Mouse (Mus musculus): ENCODE measurements around the gene Ptprs.
A peak's percentile ranks its signal among the peaks of the same experiment; 100 is the strongest.

The Ptprs gene

DNA sequence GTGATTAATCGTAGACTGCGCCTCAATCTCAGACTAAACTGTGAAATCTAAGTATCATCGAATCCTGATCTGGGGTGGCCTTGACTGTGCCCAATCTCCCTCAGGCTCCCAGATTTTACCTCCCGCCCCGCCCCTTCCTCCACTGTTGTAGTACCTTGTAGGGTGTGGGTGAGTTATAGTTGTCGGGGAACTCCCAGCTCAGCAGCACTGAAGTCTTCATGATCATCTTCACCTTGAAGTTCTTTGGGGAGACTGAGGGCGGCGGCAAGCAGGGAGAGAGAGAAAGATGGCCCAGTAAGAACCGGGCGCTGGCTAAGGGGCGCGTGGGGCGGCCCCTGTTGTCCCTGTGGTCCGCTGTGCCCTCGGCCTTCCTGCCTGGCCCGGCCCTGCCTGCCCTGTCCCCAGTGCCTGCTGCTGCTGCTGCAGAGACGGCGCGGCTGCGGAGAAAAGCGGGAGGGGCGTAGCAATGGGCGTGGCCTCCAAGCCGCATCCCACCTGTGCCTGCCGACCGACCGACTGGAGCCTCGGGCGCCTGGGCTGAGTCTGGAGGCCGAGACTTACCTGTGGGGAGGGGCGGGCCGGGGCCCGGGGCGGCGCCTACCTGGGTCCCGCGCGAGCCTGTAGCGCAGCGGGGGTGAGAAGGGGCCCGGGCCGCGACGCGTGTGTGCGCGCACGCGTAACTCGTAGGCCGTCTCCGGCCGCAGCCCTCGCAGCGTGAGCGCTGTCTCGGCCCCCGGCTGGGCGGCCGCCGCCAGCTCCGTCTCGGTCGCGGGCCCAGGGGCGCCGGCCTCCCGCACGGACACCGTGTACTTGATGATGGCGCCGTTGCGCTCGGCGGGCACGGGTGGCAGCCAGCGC, 51.3 kb downstream of the Ptprs start:
- peak; percentile 82 for DNase-seq (ENCODE audit: low spot score)

DNA sequence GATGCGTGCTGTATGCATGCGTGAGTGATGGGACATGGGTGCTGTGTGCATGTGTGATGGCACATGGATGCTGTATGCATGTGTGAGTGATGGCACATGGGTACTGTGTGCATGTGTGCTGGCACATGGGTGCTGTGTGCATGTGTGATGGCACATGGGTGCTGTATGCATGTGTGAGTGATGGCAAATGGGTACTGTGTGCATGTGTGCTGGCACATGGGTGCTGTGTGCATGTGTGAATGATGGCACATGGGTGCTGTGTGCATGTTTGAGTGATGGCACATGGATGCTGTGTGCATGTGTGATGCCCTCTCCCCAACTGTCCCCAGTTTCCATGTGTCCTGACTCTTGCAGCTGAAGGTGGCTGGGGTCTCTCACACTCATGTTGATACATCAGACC, 56.3 kb downstream of the Ptprs start:
- no peak for DNase-seq (ENCODE audit: low spot score)

DNA sequence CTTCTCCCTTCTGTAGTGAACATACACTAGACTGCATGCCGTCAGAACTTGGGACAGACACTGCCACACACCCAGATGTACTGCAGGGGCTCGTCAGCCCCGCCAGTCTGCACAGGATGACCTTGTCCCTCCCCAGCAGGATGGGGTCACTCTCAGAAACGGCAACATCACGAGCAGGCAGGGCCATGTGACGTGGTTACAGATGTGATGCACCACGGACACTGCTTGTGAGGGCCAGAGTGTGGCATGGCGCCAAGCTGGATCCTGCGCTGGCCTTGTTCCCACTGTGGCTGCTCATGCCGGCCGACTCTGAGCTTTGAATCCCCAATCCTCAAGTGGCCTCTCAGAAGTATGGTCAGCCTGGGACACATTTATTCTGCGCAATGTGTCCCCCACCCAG, 58.0 kb downstream of the Ptprs start:
- no peak for DNase-seq (ENCODE audit: low spot score)

DNA sequence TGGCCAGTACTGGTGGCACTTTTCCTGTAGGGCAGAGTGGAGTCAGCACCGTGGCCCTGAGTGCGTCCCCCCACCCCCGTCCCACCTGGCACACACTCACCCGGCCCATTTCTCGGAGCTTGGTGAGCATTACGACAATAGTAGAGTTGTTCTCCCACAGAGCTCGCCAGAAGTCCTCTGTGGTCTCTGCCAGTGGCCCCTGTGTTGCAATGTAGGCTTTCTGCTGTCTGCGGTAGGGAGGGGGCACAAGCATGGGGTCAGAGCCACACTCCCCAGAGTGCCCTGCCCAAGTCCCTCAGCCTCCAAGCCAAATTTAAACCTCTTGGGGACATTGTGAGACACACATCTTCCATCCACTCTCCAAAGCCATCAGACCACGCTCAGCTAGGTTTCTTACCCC, 61.5 kb downstream of the Ptprs start:
- no peak for DNase-seq (ENCODE audit: low spot score)

DNA sequence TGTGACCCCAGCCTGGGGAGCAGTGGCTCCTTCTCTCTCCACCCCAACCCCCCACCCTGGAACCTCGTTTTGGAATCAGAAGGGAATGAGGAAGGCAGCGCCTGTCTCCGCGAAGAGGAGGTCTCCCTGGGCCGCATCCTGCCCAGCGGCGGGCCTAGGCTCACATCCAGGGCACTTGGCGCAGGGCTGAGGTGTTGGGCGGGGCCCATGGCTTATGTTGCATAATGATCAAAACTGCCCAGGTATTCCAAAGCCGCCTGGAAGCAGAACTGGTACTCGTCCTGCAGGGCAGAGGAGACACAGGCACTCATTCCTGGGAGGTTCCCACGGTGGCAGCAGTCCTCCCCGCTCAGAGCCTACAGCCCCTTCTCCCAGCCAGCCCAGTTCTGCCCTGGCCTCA, 63.2 kb downstream of the Ptprs start:
- DNase-seq (ENCODE audit: low spot score): no peak

DNA sequence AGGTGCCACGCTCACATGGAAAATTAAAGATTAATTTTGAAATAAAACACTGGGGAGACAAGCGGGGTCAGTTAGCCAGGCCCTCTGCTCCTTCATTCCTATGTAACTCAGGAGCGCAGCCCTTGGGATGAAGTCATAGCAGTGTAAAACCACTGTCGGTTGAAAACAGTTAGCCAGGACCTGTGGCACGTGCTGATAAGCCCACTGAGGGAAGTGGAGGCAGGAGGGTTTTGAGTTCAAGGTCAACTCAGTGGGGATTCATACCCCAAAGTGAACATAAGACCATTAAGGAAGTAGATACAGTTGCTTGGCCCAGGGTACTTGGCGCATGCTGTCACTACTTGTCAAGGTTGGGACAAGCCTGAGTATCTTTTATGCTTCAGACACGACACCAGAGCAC, 64.8 kb downstream of the Ptprs start:
- DNase-seq (ENCODE audit: low spot score): no peak

DNA sequence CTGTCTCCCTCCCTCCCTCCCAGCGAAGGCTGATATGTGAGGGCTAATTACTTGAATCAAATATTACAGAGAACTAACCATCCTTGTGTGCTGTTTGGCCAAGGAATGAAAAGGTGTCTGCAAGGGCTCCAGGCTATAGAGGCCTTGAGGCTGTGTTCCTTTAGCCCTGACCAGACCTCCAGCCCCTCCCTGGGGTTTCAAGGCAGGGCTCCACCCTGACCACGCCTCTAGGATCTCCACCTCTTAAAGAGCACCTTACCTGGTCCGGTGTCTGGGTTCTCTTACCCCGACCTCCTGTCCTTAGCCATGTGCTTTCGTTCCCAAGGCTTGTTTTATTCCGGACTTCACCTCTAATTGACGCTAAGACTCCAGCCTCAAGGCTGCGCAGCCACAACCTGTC, 66.5 kb downstream of the Ptprs start:
- DNase-seq (ENCODE audit: low spot score): no peak

DNA sequence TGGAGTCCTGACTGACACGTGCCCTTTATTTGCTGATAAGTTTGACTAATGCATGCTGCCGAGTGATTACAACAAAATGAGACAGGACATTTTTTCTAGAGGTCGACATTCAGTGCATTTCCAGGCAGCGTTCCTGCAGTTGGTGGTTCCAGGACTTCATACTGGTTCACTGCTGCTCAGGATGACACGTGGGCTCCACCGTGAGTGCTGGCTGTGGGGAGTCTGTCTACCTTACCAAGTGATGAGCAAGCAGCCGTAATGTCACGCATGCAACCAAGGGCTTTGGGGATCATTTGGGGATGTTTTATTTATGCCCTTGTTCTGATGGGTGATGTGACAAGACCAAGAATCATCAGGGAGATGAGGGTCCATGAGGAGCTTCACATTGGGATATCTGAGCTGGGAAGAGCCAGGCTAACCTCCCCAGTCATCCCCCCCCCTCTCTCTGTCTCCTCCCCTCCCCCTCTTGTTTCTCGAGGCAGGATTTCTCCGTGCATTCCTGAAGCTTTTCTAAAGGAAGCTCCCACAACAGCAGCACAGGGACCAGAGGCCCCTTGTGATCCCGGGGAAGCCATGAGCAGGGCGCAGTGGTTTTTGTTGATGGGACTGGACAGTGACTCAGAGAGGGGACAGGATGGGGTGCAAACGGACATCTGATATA, 67.2 kb downstream of the Ptprs start:
- no peak for DNase-seq (ENCODE audit: low spot score)

DNA sequence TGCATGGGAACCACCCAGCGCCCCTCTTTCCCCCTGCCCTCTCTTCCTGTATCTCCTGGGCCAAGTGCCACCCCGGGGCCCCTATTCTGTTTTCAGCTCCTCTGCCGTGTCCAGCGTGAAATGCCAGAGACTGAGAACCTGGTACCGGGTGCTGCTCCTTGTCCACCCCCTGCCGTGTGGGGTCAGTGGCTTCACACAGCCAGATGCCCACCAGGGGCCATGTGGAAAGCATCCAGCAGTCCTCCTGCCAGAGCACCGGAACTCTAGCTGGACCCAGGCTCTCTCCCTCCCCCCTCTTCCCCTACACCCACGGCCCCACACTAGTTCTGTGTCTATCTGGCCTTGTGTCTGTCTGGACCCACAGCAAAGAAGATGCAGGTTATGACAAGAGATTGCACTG, 68.9 kb downstream of the Ptprs start:
- peak; percentile 24 for DNase-seq (ENCODE audit: low spot score)

DNA sequence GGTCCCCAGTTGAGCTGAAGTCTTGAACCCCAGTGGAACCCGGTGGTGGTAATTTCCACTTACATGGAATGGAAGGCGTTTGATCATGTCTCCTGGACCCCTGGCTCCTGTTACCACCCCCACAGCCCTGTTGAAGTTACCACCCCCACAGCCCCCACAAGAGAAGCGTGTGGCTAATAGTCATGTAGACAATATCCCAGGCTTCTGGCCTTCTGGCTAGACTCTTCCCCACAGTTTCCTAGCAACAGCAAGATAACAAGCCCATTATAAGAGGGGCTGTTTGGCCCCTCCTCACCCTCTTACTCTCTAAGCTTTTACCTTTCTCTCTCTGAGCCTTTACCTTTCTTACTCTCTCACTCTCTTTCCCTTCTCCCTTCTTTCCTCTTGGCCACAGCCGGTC, 69.4 kb downstream of the Ptprs start:
- no peak for DNase-seq (ENCODE audit: low spot score)

DNA sequence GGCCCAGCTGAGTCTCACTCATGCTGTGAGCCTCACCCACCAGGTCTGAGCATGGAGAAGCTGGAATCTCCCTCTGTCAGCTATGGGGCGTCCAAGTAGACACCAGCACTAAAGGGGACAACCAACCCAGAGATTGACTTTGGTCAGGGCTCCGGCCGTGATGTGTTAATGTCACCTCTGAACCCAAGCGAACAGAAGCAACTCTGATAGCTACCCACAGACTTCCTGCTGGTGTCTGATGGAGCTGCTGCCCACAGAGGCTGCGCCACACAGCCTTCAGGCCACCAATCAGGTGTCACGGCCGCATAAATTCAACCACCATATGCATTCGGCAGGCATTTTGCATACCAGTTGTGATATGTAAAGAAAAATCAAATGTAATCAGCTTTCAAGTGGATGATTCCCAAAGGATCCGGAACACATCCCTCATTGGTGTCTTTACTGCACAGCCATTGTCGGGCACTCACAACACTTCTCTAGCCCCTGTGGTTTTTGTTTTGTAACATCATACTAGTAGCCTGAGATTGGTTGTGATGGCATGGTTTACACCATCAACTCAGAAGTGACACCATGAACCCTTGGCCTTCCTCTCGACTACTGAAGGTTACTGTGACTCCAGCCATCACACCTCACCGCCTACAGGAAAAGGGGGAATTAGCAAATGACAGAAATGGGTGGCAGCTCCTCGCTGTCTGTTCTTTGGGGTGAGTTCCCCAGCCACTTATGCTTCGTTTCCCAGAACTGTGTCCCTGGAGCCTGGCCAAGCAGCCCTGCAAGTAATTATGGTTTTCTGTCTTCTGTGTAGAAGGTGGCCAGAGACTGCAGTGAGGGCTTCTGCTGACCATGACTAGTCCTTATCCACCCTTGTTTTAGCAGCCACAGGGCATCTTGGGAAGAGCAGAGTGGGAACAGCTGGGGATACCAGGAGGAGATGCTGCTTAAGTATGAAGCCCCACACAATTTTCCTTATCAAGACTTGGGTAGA, 70.1 kb downstream of the Ptprs start:
- no peak for DNase-seq (ENCODE audit: low spot score)

DNA sequence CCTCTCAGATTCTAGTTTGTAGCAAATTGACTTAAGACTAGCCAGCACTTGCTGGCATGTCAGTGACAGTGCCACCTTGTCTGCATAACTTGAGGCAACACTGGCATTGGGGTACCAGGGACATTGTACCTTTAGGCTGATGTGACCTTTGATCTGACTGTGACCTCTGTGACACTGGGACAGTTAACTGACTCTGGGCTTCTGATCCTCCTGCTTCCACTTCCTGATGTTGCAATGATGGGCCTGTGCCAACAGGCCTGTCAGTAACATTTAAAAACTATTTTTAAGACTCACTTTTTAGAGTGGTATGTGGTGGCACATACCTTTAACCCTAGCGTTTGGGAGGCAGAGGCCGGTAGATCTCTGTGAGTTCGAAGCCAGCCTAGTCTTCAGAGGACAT, 70.9 kb downstream of the Ptprs start:
- DNase-seq (ENCODE audit: low spot score): no peak

DNA sequence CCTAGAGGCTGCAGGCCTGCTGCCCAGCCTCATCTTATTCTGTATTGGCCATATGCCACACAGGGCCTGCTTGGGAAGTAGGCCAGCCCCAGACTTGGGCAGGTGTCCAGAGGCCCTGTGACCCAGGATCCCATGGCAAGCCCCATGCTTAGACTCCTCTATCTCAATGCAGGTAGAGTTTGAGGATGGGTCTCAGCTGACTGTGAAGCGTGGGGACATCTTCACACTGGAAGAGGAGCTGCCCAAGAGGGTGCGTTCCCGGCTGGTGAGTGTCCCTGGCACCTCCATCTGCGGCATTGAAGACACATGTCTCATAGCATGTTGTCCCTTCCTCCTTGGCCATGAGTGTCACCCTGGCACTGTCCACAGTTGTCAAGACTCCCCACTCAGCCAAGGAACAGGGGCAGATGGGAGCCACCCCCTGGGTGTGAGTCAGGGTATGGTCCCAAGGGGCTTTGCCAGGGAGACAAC, 75.2 kb downstream of the Ptprs start:
- no peak for DNase-seq (ENCODE audit: low spot score)

DNA sequence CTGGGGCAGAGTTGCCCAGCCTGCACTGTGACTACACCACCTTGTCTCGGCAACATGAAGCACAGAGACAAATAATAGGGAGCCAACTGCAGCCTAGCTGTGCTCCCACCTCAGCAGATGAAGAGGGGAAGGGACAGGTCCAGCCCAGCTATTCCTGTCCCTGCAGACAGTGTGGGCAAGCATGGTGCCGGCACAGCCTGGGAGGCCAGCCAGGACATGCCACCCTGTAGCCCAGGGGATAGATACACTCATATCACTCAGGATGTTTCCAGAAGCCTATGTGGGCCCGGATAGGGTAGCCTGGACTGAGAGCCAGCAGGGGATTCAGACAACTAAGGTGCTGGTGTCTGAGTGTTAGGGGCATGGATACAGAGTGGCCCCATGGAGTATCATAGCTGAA, 76.1 kb downstream of the Ptprs start:
- DNase-seq (ENCODE audit: low spot score): no peak

DNA sequence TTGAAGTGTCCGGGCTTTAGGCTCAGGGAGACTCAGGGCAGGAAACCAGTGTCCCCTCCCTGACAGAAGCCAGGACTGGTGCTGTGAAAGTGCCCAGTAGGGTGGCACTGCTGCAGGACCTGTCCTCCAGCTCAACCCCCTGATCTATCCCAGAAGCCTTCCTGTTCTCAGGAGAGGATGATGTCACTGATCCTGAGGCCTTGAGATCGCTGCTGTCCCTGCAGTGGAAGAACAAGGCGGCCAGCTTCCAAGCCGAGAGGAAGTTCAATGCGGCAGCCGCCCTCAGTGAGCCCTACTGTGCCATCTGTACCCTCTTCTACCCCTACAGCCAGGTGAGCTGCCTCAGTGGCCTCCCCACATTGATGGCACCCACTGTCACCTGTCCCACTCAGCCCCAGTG, 80.2 kb downstream of the Ptprs start:
- DNase-seq (ENCODE audit: low spot score): no peak

DNA sequence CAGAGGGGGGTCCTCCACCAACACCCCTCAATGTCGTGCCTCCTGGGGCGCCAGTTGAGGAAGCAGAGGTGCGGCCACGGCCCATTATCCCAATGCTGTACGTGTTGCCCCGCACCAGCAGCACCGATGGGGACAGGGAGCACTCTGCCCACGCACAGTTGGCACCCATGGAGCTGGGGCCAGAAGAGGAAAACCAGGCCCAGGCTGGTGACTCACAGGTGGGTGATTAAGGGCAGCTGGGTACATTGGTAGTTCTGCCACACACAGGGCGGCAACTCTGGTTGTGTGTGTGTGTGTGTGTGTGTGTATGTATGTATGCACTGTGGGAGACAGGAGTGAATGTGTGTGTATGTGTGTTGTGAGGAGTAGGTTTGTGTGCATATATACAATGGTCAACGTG, 82.4 kb downstream of the Ptprs start:
- no peak for DNase-seq (ENCODE audit: low spot score)

DNA sequence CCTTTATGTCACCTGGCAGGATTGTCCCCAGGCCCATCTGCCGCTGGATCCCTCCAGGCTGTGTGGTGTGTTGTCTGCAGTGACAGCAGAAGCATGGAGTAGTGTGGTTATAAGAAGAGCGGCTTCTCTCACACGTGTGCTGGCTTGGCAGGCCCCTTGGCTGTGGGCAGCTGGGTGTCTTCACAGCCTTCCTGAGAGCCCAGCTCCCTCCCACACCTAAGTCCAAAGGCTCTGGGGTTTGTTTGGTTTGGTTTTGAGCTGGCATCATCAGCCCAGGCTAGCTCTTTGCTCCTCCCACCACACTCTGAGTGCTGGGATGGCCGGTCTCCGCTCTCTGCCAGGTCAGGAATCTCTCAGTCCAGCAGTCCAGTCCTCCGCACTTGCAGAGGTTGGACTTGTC, 83.0 kb downstream of the Ptprs start:
- no peak for DNase-seq (ENCODE audit: low spot score)

DNA sequence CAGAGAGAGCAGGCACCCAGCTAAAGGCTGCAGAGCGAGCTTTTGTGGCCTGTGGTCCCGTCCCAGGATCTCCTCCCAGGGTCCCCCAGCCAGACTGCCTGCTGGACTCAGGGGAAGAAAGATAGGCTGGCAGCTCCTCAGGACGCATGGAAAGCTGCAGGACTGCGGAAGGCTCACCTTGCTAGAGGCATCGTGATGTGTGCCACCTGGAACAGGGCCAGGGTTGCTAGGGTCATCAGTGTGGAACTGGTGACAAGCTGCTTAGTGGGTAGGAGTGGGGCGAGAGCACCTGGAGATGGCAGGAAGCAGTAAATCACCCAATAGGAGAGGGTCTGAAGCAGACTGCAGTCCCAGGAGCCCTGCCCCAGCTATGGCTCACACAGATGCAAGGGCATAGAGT, 88.7 kb downstream of the Ptprs start:
- no peak for DNase-seq (ENCODE audit: low spot score)

DNA sequence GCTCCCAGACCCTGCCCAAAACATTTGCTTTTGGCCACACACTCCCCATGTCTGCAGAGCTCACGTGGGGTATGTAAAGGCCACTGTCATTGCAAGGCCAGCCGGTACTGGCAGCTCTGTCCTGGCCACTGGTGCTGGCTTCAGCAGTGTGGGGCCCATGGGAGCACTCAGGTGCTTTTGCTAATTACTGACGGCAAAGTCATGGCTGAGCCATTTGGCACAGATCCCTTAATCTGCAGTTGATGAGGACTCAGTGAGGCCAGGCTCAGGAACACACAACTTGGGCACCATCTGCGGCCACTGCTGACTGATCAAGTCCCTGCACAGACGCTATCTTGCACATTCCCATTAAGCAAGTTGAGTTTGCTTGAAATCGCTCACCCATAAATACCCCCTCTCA, 91.4 kb downstream of the Ptprs start:
- no peak for DNase-seq (ENCODE audit: low spot score)

DNA sequence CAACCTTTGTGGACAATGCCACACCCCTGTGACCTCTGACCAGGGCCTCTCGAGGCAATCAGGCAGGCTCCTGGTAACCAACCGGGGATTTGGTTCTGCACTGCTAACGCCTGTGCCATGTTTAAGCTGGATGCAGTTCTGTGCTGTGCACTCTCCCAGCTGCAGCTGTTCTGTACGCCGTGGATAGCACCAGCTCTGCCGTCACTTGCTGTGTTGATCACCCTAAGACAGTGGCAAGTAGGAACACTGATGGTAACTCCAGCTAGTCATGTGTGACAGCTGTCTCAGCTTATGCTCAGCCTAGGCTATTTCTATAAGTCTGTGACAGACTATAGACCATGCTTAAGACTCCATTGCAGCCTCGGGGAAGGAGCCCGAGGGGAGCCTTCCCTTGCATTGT, 93.3 kb downstream of the Ptprs start:
- no peak for DNase-seq (ENCODE audit: low spot score)

DNA sequence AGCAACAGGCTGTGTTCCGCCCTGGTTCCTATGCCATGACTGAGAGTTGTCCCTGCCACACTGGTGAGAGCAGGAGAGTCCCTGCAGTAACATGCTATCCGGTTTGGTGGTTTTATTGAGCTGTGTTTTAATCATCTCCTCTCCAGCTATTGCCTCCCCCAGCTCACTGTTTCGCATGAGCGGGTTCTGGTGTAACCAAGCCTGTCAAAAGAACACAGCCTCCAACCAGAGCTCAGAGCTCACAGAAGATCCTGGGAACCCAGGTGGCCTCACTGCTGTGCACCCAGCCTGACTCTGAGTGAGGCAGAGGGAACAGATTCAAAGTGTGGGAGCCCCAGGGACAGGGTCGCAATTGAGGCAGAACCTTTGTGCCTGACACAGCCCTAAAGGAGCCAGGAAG, 95.1 kb downstream of the Ptprs start:
- DNase-seq (ENCODE audit: low spot score): no peak

DNA sequence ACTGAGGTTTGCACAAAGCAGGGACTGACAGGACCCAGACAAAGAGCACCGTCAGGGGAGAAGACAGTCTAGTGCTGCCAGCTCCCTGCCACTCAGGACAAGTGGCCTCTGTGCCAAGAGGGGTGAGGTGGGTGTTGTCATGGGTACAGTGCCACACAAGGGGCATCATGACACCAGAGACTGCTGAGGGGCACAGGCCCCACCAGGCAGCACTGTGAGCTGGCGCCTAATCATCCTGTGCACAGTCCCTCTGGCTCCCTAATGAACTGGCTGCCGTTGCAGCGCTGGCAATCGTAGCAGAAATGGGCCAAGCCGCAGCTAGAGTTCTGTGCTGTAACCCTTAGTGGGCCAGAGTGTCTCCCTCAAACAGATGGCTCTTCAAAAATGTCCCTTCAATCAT, 96.0 kb downstream of the Ptprs start:
- no peak for DNase-seq (ENCODE audit: low spot score)

Data from yolk sac, embryonic 10.5 days (tissue).